8 mouse cellular contexts compared by ENCODE assay signal in genomic region chr7:16930850-16931249, GRCm38 (mm10). TPM values are rescaled to one million over a fixed set of nuclear protein-coding genes. Genes with fewer than 3 reads are reported as not detected.
A peak's percentile ranks its signal among the peaks of the same experiment; 100 is the strongest.
DNase-seq lines count a peak whose midpoint lies in the region; ATAC-seq and TF ChIP-seq lines count a peak whose summit lies in the region.

No protein-coding gene starts in this region.

- WGBS in midbrain, embryonic 11.5 days: 0% methylated on average over 1 of the region's 1 CpGs

- no peaks in the 10 kb centered on the region for H3K27me3 ChIP-seq in E14TG2a.4 (ENCODE audit: insufficient read depth, low read length)
- no peaks in the 10 kb centered on the region for H3K27me3 ChIP-seq in midbrain, embryonic 11.5 days (ENCODE audit: control insufficient read depth, insufficient read depth, low read length)

- peaks cover 15% of the 10 kb centered on the region for H3K4me1 ChIP-seq in E14TG2a.4 (replicated peaks; ENCODE audit: low read depth, low read length)
- peaks cover 3% of the 10 kb centered on the region; the same call in 1 of the 2 replicates for H3K4me1 ChIP-seq in midbrain, embryonic 11.5 days (ENCODE audit: control insufficient read depth, insufficient read depth, low read length)

- no peak overlapping the region for H3K4me2 ChIP-seq in midbrain, embryonic 11.5 days

- intact Hi-C loops in heart, postnatal 25 days (cut with DNase I): no loop called here

- no peak overlapping the region for H3K4me3 ChIP-seq in E14TG2a.4 (replicated peaks; ENCODE audit: low read length)
- no peak overlapping the region for H3K4me3 ChIP-seq in midbrain, embryonic 11.5 days (ENCODE audit: low read depth, low read length)

- peak; percentile 55; the same call in 1 of the 2 replicates for ATAC-seq in frontal cortex, adult (ENCODE audit: low TSS enrichment)
- ATAC-seq in midbrain, embryonic 11.5 days (ENCODE audit: low FRiP score): peak; percentile 22; the same call in 1 of the 2 replicates

- TF ChIP-seq CTCF in E14TG2a.4 (conservative IDR thresholded peaks at IDR 0.05; ENCODE audit: low read length): peak; percentile 75

- H3K9me3 ChIP-seq in E14TG2a.4 (ENCODE audit: low read length): no peaks in the 10 kb centered on the region
- H3K9me3 ChIP-seq in midbrain, embryonic 11.5 days (ENCODE audit: control insufficient read depth, low read length): no peaks in the 10 kb centered on the region

- DNase-seq in heart, adult 8-10 months (ENCODE audit: low spot score): peak; percentile 74
- no peak for DNase-seq in heart, postnatal 25 days (ENCODE audit: low spot score)
- peak; percentile 86 to 87 for DNase-seq in cerebellum, adult 18-20 months
- peak; percentile 80 to 83 for DNase-seq in layer of hippocampus, postnatal 10 days (ENCODE audit: low spot score in 2 of 2)
- peak; percentile 97 for DNase-seq in midbrain, embryonic 11.5 days (ENCODE audit: low spot score, missing footprints)
- peak; percentile 33 to 67 for DNase-seq in thymus, postnatal 10 days (ENCODE audit: low spot score in 2 of 2)

- H3K27ac ChIP-seq in midbrain, embryonic 11.5 days (ENCODE audit: low read depth, low read length): no peak overlapping the region; the same call in 1 of the 2 replicates

- no peaks in the 10 kb centered on the region for H3K36me3 ChIP-seq in E14TG2a.4 (ENCODE audit: insufficient read depth, low read length)
- no peaks in the 10 kb centered on the region for H3K36me3 ChIP-seq in midbrain, embryonic 11.5 days (ENCODE audit: control insufficient read depth, insufficient read depth, low read length)

- no peak overlapping the region for H3K9ac ChIP-seq in midbrain, embryonic 11.5 days (ENCODE audit: low read length)

RNA-seq across cellular contexts. Expression of gene Calm3, which starts 6.9 kb away (rescaled TPM):
- 100 to 1,000 TPM; 153 to 208 (median 191) TPM for total RNA-seq in heart, adult 8-10 months (2022)
- 100 to 1,000 TPM; 196 to 203 TPM for total RNA-seq in heart, postnatal 25 days (2021)
- 1,000 to 10,000 TPM; 2,090 to 2,190 TPM for total RNA-seq in layer of hippocampus, postnatal 10 days (2021)
- 284 and 295 TPM in 2 replicates for polyA plus RNA-seq in midbrain, embryonic 11.5 days (2014; fragmentation: Nextera tagmentation; extraction: Ambion mirVana)

RNA-seq across cellular contexts. Expression of gene Pnmal2, which starts 13.6 kb away (rescaled TPM):
- 1 to 10 TPM; 3.5 to 4.9 (median 4.3) TPM for total RNA-seq in heart, adult 8-10 months (2022)
- 1 to 10 TPM; 3.7 to 4.1 TPM for total RNA-seq in heart, postnatal 25 days (2021)
- total RNA-seq in layer of hippocampus, postnatal 10 days (2021): 100 to 1,000 TPM; 229 to 232 TPM
- 8.3 and 8.6 TPM in 2 replicates for polyA plus RNA-seq in midbrain, embryonic 11.5 days (2014; fragmentation: Nextera tagmentation; extraction: Ambion mirVana)

RNA-seq across cellular contexts. Expression of gene Ptgir, which starts 24.6 kb away (rescaled TPM):
- total RNA-seq in heart, adult 8-10 months (2022): 1 to 10 TPM; 1.9 to 3.5 (median 3.1) TPM
- 1 to 10 TPM; 2.1 to 3.1 TPM for total RNA-seq in heart, postnatal 25 days (2021)
- total RNA-seq in layer of hippocampus, postnatal 10 days (2021): not detected
- polyA plus RNA-seq in midbrain, embryonic 11.5 days (2014; fragmentation: Nextera tagmentation; extraction: Ambion mirVana): 0.94 and 1.2 TPM in 2 replicates

RNA-seq across cellular contexts. Expression of gene Pnmal1, which starts 28.6 kb away (rescaled TPM):
- not detected for total RNA-seq in heart, adult 8-10 months (2022)
- total RNA-seq in heart, postnatal 25 days (2021): not detected
- total RNA-seq in layer of hippocampus, postnatal 10 days (2021): 10 to 100 TPM; 59.8 to 62.2 TPM
- 22.5 and 23.7 TPM in 2 replicates for polyA plus RNA-seq in midbrain, embryonic 11.5 days (2014; fragmentation: Nextera tagmentation; extraction: Ambion mirVana)

RNA-seq across cellular contexts. Expression of gene Gng8, which starts 39.3 kb away (rescaled TPM):
- 1 to 10 TPM; 1.0 to 1.5 (median 1.1) TPM for total RNA-seq in heart, adult 8-10 months (2022)
- under 1 TPM; 0.45 to 0.86 TPM for total RNA-seq in heart, postnatal 25 days (2021)
- 1 to 10 TPM in 1 of 2 experiments, under 1 TPM in 1; 0.94 to 1.3 TPM for total RNA-seq in layer of hippocampus, postnatal 10 days (2021)
- 9.7 and 10.2 TPM in 2 replicates for polyA plus RNA-seq in midbrain, embryonic 11.5 days (2014; fragmentation: Nextera tagmentation; extraction: Ambion mirVana)

Comparison
In these comparisons a context has a peak if more than half of its experiments do, and no peak if none do; other contexts are left out.
1. RNA of gene Calm3, which starts 6.9 kb away (total RNA-seq): 2,090 to 2,190 TPM in layer of hippocampus, postnatal 10 days; 196 to 203 TPM in heart, postnatal 25 days and 153 to 208 TPM in heart, adult 8-10 months; every median in the first group is over 10 times any median in the second.
2. RNA of gene Pnmal2, which starts 13.6 kb away (total RNA-seq): 229 to 232 TPM in layer of hippocampus, postnatal 10 days; 3.5 to 4.9 TPM in heart, adult 8-10 months and 3.7 to 4.1 TPM in heart, postnatal 25 days; every median in the first group is over 10 times any median in the second.